Mouse (Mus musculus) neural tube, postnatal 0 days (tissue): ENCODE results near the gene Arnt. TPM values are rescaled to one million over a fixed set of nuclear protein-coding genes. Genes with fewer than 3 reads are reported as not detected.

Source experiments
- polyA plus RNA-seq: library from polyadenylated mRNA; unstranded; fragments of >200 nt; fragmentation: Nextera tagmentation; extraction: Ambion mirVana; gene quantifications from 2 replicates; pipeline ENCODE4 v1.2.1, GENCODE M21; 2015

Arnt gene
- polyA plus RNA-seq = 9.4 and 10.5 TPM in 2 replicates

GRCm38 (mm10) chr3:95434136-95434982 lies at the start of gene Arnt:
TSS of gene Arnt (plus strand) at chr3:95434388.

GRCm38 (mm10) chr3:95402741-95403140 lies 31.4 kb upstream of the Arnt start, which contains the start of gene 4930558C23Rik:
TSS of gene 4930558C23Rik (minus strand) at chr3:95402841.

DNA sequence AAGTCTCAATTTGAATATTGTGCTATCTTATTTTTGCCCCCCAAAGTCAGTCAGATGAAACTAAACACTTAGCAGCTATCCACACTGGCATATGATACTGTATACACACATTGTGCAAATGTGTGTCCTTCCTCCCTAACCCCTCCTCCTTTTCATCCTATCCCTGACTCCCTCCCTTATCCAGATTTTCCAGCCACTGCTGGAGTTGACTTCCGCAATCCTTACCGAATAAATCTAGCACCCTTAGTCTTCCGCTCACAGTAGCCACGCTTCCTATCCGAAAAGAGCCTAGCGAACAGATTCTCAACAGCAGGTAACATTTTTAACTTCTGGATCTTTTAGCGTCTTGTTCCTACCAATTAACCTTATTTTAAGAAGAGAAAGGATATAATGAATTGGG lies 64.8 kb downstream of the Arnt start, which contains the start of gene Ctsk:
Gene Ctsk (plus strand): TSS at position 233 of the 400 bp plus-strand sequence.

DNA sequence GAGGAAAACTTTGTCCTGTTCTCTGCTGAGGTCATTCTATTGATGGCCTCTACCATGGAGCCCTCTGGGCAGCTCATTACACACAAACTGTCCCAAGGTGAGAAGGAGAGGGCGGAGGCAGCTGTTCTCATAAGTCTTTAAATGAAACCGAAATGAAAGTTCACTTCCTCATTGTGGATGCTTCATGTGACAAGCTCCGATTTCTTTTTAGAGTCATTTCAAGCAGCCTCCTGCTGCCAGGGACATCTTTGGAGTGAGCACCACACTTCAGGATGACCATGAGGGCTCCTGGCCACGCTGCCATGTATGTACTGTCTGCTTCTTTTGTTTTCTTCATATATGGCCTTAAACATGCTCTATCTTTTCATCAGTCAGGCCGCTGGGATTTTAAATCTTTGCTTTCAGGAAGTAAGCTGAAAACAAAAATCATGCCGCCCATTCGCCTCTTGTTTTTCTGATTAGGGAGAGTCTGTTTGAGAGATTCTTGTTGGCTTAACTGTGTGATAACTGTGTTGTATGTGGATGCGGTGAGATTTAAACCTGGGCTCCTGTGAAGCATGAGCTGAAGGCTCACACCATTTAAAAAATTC lies 92.5 kb downstream of the Arnt start, which contains the start of gene Ctss:
Gene Ctss (plus strand): TSS at position 165 of the 590 bp plus-strand sequence.

Other genes starting within 250 kb of the Arnt start
- 2.5 and 2.6 TPM in 2 replicates for gene Gabpb2, start 216.5 kb upstream of the Arnt start, polyA plus RNA-seq
- 53.0 and 55.2 TPM in 2 replicates for gene Cdc42se1, start 205.7 kb upstream of the Arnt start, polyA plus RNA-seq
- gene Mllt11, start 202.2 kb upstream of the Arnt start, polyA plus RNA-seq = 348 and 378 TPM in 2 replicates
- gene Gm128, start 192.8 kb upstream of the Arnt start, polyA plus RNA-seq = 0.22 TPM in 1 of 2 replicates, not detected in the other
- gene Bnipl, start 183.2 kb upstream of the Arnt start, polyA plus RNA-seq = not detected in 2 replicates
- 31.0 and 32.1 TPM in 2 replicates for gene Mindy1, start 153.0 kb upstream of the Arnt start, polyA plus RNA-seq
- 47.1 and 55.4 TPM in 2 replicates for gene Prune1, start 152.3 kb upstream of the Arnt start, polyA plus RNA-seq
- 0.28 TPM in 2 replicates for gene Anxa9, start 127.2 kb upstream of the Arnt start, polyA plus RNA-seq
- 84.8 and 88.4 TPM in 2 replicates for gene Cers2, start 119.6 kb upstream of the Arnt start, polyA plus RNA-seq
- gene Setdb1, start 77.2 kb upstream of the Arnt start, polyA plus RNA-seq = 22.5 and 24.6 TPM in 2 replicates
- gene 4930558C23Rik, start 31.5 kb upstream of the Arnt start, polyA plus RNA-seq = not detected in 2 replicates
- 15.4 and 31.3 TPM in 2 replicates for gene Ctsk, start 64.9 kb downstream of the Arnt start, polyA plus RNA-seq
- 38.5 and 40.3 TPM in 2 replicates for gene Ctss, start 92.4 kb downstream of the Arnt start, polyA plus RNA-seq
- gene Hormad1, start 125.3 kb downstream of the Arnt start, polyA plus RNA-seq = not detected in 2 replicates
- 19.0 and 20.1 TPM in 2 replicates for gene Golph3l, start 154.5 kb downstream of the Arnt start, polyA plus RNA-seq
- 125 and 136 TPM in 2 replicates for gene Ensa, start 190.6 kb downstream of the Arnt start, polyA plus RNA-seq
- gene Mcl1, start 224.4 kb downstream of the Arnt start, polyA plus RNA-seq = 37.3 and 47.5 TPM in 2 replicates